Mouse (Mus musculus) embryonic facial prominence, embryonic 10.5 days (tissue): Measurements from ENCODE around the gene Utp15. TPM values are rescaled to one million over a fixed set of nuclear protein-coding genes. Genes with fewer than 3 reads are reported as not detected.

Experiments
- DNase-seq: peaks from one replicate; pipeline ENCODE4 v3.0.0-alpha.2; 2017; ENCODE audit warnings: low spot score
- H3K27ac ChIP-seq: fragments of 300-500 bp; sonication (generic); replicated peaks from 2 replicates; pipeline ENCODE4 v1.5.1; 2016; ENCODE audit warnings: mild to moderate bottlenecking
- H3K27me3 ChIP-seq: fragments of 300-500 bp; sonication (generic); replicated peaks from 2 replicates; pipeline ENCODE4 v1.6.1; 2016; ENCODE audit warnings: low read depth, mild to moderate bottlenecking; ENCODE audit not compliant: poor library complexity, severe bottlenecking
- H3K36me3 ChIP-seq: fragments of 300-500 bp; sonication (generic); replicated peaks from 2 replicates; pipeline ENCODE4 v1.6.1; 2016; ENCODE audit warnings: mild to moderate bottlenecking, moderate library complexity
- H3K4me1 ChIP-seq: fragments of 300-500 bp; sonication (generic); 2 replicates; pipeline ENCODE4 v1.6.1; 2016
- H3K4me3 ChIP-seq: fragments of 300-500 bp; sonication (generic); 2 replicates; pipeline ENCODE4 v1.5.1; 2016; ENCODE audit warnings: mild to moderate bottlenecking, moderate library complexity
- H3K9me3 ChIP-seq: fragments of 300-500 bp; sonication (generic); 2 replicates; pipeline ENCODE4 v1.6.1; 2016; ENCODE audit warnings: mild to moderate bottlenecking
- WGBS: fragments of 180-500 bp; shearing (Covaris S2); methylation state at CpG from one replicate; pipeline ENCODE4 v1.1.7; 2016; 5-methylcytosine and 5-hydroxymethylcytosine counted together
- polyA plus RNA-seq: library from polyadenylated mRNA; unstranded; fragments of >200 nt; fragmentation: Nextera tagmentation; extraction: Ambion mirVana; gene quantifications from 2 replicates; pipeline ENCODE4 v1.2.1, GENCODE M21; 2016

The Utp15 gene
- polyA plus RNA-seq, 1 experiment from 2014 or later = 52.6 TPM

DNA sequence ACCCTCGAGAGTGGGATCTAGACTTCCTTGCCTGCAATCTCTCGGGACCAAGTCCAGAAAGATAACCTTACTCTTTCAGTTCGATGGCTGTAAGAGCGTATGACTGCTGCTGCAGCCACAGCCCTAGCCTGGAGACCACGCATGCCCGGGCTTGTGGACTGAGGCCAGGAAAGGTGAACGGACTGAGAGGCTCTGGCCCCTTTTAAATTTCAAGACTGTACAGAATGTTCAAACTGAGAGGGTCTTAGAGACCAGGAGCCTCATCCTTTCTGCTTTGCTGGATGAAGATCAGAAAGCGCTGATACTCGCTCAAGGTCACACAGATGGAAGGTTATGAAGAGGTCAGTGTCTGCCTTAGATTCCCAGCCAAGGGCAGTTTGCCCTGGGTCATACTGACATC is 61.4 kb downstream of the Utp15 start:
- Histone ChIP-seq H3K27me3 (peaks cover 11% of the 10 kb centered on the region), H3K27ac (0 out of 2 replicates have a peak overlapping the region, but pooled peaks have one; percentile 3), H3K4me1 (peaks cover 30% of the 10 kb centered on the region), H3K9me3 (no peaks in the 10 kb centered on the region), H3K4me3 (no peak overlapping the region), H3K36me3 (no peaks in the 10 kb centered on the region)
- 54% methylated on average over 9 of the region's 9 CpGs for WGBS
- no peak for DNase-seq

Other genes starting within 250 kb of the Utp15 start
- gene Arhgef28, start 56.6 kb downstream of the Utp15 start, polyA plus RNA-seq = 8.4 and 9.6 TPM in 2 replicates
- gene Ankra2, start within 50 bp of the Utp15 start, polyA plus RNA-seq = 15.6 and 16.1 TPM in 2 replicates
- not detected in 2 replicates for gene Gm21976, start 16.8 kb upstream of the Utp15 start, polyA plus RNA-seq
- gene Btf3, start 54.0 kb upstream of the Utp15 start, polyA plus RNA-seq = 764 and 773 TPM in 2 replicates
- gene Foxd1, start 91.2 kb upstream of the Utp15 start, polyA plus RNA-seq = 3.7 and 4.3 TPM in 2 replicates
- gene Gm10320, start 229.0 kb upstream of the Utp15 start, polyA plus RNA-seq = 0.79 and 0.88 TPM in 2 replicates